Mouse (Mus musculus) layer of hippocampus, postnatal 14 days (tissue): Measurements from ENCODE around the gene Zfp981. TPM values are rescaled to one million over a fixed set of nuclear protein-coding genes. Genes with fewer than 3 reads are reported as not detected.

Experiments used
- total RNA-seq, 2 experiments: library from RNA; stranded (reverse); gene quantifications; 2 replicates each; pipeline ENCODE4 v1.2.3; 2021

Zfp981 gene
- total RNA-seq, 2 experiments from 2014 or later = 0.48 to 0.83 TPM

Other genes with a start within 250 kb of the Zfp981 start
- 1 to 10 TPM; 4.5 to 5.1 TPM for gene Zfp992, start 53.0 kb upstream of the Zfp981 start, total RNA-seq
- gene Zfp993, start 108.9 kb downstream of the Zfp981 start, total RNA-seq = 1 to 10 TPM; 3.7 to 4.9 TPM